Mouse (Mus musculus): ENCODE measurements at regions not wholly inside any gene's neighbourhood (a gene's known extent, or its start where the extent isn't known, plus 50 kb on each side); places are given as distances from the start of the nearest gene placed in this dataset.
"Not testable (repeated sequence)": the region's sequence is repeated elsewhere in the genome, so short reads cannot be mapped to it uniquely, and the experiment has no call there.

- DNase-seq, result peak in 1 of 2 experiments; percentile 3
Observed at GRCm38 (mm10) chrX:165667020-165667419, 339.8 kb upstream of the Glra2 start.

- no peak for DNase-seq
Observed at GRCm38 (mm10) chrX:165631227-165631626, 304.0 kb upstream of the Glra2 start.

- no peak for DNase-seq
Observed at GRCm38 (mm10) chrX:165616078-165616477, 288.9 kb upstream of the Glra2 start.

DNA sequence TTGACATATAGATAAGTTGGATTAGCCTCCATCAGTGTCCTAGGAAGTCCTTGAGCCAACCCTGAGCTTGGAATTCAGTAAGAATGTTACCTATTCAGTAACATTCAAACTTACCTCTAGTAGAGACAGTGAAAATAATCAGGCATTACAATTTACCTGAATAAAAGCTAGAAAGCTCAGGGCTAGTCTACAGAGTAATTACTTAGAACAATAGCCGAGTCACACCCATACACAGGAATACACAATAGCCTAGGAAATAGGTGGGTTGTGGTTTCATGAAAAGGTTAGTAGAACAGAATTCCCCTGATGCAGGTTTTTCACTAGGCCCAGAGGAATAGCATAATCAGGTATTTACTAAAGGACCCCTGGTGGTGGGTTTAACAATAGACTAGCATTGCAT is 273.6 kb upstream of the Glra2 start:
- not testable (repeated sequence) for DNase-seq

Measured in layer of hippocampus, postnatal 36 days (tissue).